Mouse (Mus musculus) liver, adult 2 months (tissue): ENCODE results near the gene Myo1h. TPM values are rescaled to one million over a fixed set of nuclear protein-coding genes. Genes with fewer than 3 reads are reported as not detected.

Experiments
- DNase-seq: peaks from one replicate; pipeline ENCODE4 v3.0.0-alpha.2; 2011; ENCODE audit warnings: low read depth, low spot score; ENCODE audit errors: extremely low read depth
- H3K27ac ChIP-seq: fragments of 200-500 bp; replicated peaks from 2 replicates; pipeline ENCODE4 v1.5.1; 2012; ENCODE audit warnings: low read depth, mild to moderate bottlenecking, control low read depth, inconsistent platforms, low read length; ENCODE audit not compliant: insufficient read depth
- H3K27me3 ChIP-seq: fragments of 200-500 bp; 2 replicates; pipeline ENCODE4 v1.6.1; 2012; ENCODE audit warnings: mild to moderate bottlenecking, moderate library complexity, low read length, inconsistent platforms; ENCODE audit not compliant: control insufficient read depth, insufficient read depth
- H3K36me3 ChIP-seq: fragments of 200-500 bp; 2 replicates; pipeline ENCODE4 v1.6.1; 2012; ENCODE audit warnings: low read length, inconsistent platforms; ENCODE audit not compliant: control insufficient read depth, insufficient read depth
- H3K4me1 ChIP-seq: fragments of 200-500 bp; 2 replicates; pipeline ENCODE4 v1.6.1; 2011; ENCODE audit warnings: low read length; ENCODE audit not compliant: control insufficient read depth, insufficient read depth
- H3K4me3 ChIP-seq: fragments of 200-500 bp; 2 replicates; pipeline ENCODE4 v1.5.1; 2011; ENCODE audit warnings: low read depth, mild to moderate bottlenecking, control low read depth, low read length, moderate library complexity; ENCODE audit not compliant: insufficient read depth
- H3K79me2 ChIP-seq: fragments of 200-500 bp; 2 replicates; pipeline ENCODE4 v1.6.1; 2012; ENCODE audit warnings: inconsistent platforms, mild to moderate bottlenecking, low read length, moderate library complexity; ENCODE audit not compliant: control insufficient read depth, insufficient read depth
- H3K9ac ChIP-seq: fragments of 200-500 bp; 2 replicates; pipeline ENCODE4 v1.6.1; 2012; ENCODE audit warnings: low read depth, mild to moderate bottlenecking, control low read depth, inconsistent platforms, low read length
- CTCF ChIP-seq: fragments of 200-500 bp; IDR thresholded peaks from 2 replicates; pipeline ENCODE4 v1.5.1; 2011; ENCODE audit warnings: low read depth, low read length, control low read depth
- POLR2A ChIP-seq: fragments of 200-500 bp; IDR thresholded peaks from 2 replicates; pipeline ENCODE4 v1.6.1; 2011; ENCODE audit warnings: low read length, control low read depth; ENCODE audit not compliant: insufficient read depth; ENCODE audit errors: extremely low read depth
- WGBS: fragments of 180-500 bp; shearing (Covaris S2); methylation state at CpG from one replicate; pipeline ENCODE4 v1.1.7; 2018; 5-methylcytosine and 5-hydroxymethylcytosine counted together
- polyA plus RNA-seq: library from polyadenylated mRNA; depleted of rRNA; stranded (reverse); fragments of >200 nt; gene quantifications from 2 replicates; pipeline ENCODE4 v1.2.3, GENCODE M21; 2012
- total RNA-seq: library from RNA; depleted of rRNA; stranded (reverse); fragments of >200 nt; gene quantifications from 2 replicates; pipeline ENCODE4 v1.2.3, GENCODE M21; 2014

The Myo1h gene
- total and polyA plus RNA-seq, 2 experiments = 0.09 TPM; not detected in 1

- Histone ChIP-seq H3K79me2 (peaks cover 56% of the 10 kb centered on the region), H3K4me3 (peak overlapping the region; percentile 98), H3K27ac (peak overlapping the region; percentile 54), H3K36me3 (peaks cover 2% of the 10 kb centered on the region), H3K4me1 (peaks cover 7% of the 10 kb centered on the region; the same call in 1 of the 2 replicates), H3K9ac (peak overlapping the region; percentile 92), H3K27me3 (no peaks in the 10 kb centered on the region)
- 4% methylated on average over 20 of the region's 20 CpGs for WGBS
- no peak for TF ChIP-seq POLR2A
- no peak for TF ChIP-seq CTCF
- DNase-seq = no peak
These were observed 90.8 kb downstream of the Myo1h start for GRCm38 (mm10) chr5:114379763-114380162.

- Histone ChIP-seq H3K27ac (peak within 1 kb of the TSS; percentile 98), H3K9ac (peak within 1 kb of the TSS; percentile 98), H3K27me3 (no peaks in the 10 kb centered on the region), H3K36me3 (peaks cover 6% of the 10 kb centered on the region), H3K4me1 (peaks cover 5% of the 10 kb centered on the region; the same call in 1 of the 2 replicates), H3K4me3 (peak within 1 kb of the TSS; percentile 98), H3K79me2 (peaks cover 51% of the 10 kb centered on the region)
- under 1% methylated on average over 74 of the region's 74 CpGs for WGBS
- peak; percentile 87 for DNase-seq
- no peak for TF ChIP-seq CTCF
- peak; percentile 87 for TF ChIP-seq POLR2A
These were observed 91.4 kb downstream of the Myo1h start, which contains the start of the genes Kctd10 and Ube3b for GRCm38 (mm10) chr5:114380209-114381012. Gene Kctd10 (minus strand): TSS chr5:114380508. Gene Ube3b (plus strand): TSS chr5:114380607.

- H3K9ac ChIP-seq = peak overlapping the region; percentile 98
- H3K79me2 ChIP-seq = peaks cover 46% of the 10 kb centered on the region
- no peaks in the 10 kb centered on the region for H3K27me3 ChIP-seq
- peaks cover 5% of the 10 kb centered on the region; the same call in 1 of the 2 replicates for H3K4me1 ChIP-seq
- TF ChIP-seq CTCF (no peak), POLR2A (no peak)
- H3K27ac ChIP-seq = peak overlapping the region; percentile 98
- peaks cover 7% of the 10 kb centered on the region for H3K36me3 ChIP-seq
- peak; percentile 45 for DNase-seq
- peak overlapping the region; percentile 98 for H3K4me3 ChIP-seq
- WGBS = under 1% methylated on average over 18 of the region's 18 CpGs
These were observed 92.0 kb downstream of the Myo1h start for GRCm38 (mm10) chr5:114381013-114381351.

- H3K79me2 ChIP-seq = peaks cover 37% of the 10 kb centered on the region
- no peak overlapping the region for H3K4me3 ChIP-seq
- WGBS = 85% methylated on average over 9 of the region's 9 CpGs
- H3K36me3 ChIP-seq = peaks cover 18% of the 10 kb centered on the region
- no peaks in the 10 kb centered on the region for H3K27me3 ChIP-seq
- peaks cover 5% of the 10 kb centered on the region; the same call in 1 of the 2 replicates for H3K4me1 ChIP-seq
- DNase-seq = peak; percentile 19
- H3K9ac ChIP-seq = no peak overlapping the region
- H3K27ac ChIP-seq = no peak overlapping the region
- TF ChIP-seq CTCF (peak; percentile 83), POLR2A (no peak)
These were observed 94.4 kb downstream of the Myo1h start for GRCm38 (mm10) chr5:114383184-114383904.

GRCm38 (mm10) chr5:114384448-114384847 lies 95.5 kb downstream of the Myo1h start:
- Histone ChIP-seq H3K27me3 (no peaks in the 10 kb centered on the region), H3K27ac (no peak overlapping the region), H3K9ac (no peak overlapping the region), H3K36me3 (peaks cover 24% of the 10 kb centered on the region), H3K79me2 (peaks cover 35% of the 10 kb centered on the region), H3K4me3 (no peak overlapping the region), H3K4me1 (peaks cover 5% of the 10 kb centered on the region; the same call in 1 of the 2 replicates)
- no peak for DNase-seq
- WGBS = 90% methylated on average over 8 of the region's 8 CpGs
- no peak for TF ChIP-seq CTCF
- no peak for TF ChIP-seq POLR2A
